Mouse (Mus musculus) adipocyte (in vitro differentiated cells): ENCODE measurements around the gene Prrg1.
"Not testable (repeated sequence)": the region's sequence is repeated elsewhere in the genome, so short reads cannot be mapped to it uniquely, and the experiment has no call there.

Source experiments
- DNase-seq: peaks from one replicate; pipeline ENCODE4 v3.0.0-alpha.2; 2016; ENCODE audit warnings: low spot score

Prrg1 gene

DNA sequence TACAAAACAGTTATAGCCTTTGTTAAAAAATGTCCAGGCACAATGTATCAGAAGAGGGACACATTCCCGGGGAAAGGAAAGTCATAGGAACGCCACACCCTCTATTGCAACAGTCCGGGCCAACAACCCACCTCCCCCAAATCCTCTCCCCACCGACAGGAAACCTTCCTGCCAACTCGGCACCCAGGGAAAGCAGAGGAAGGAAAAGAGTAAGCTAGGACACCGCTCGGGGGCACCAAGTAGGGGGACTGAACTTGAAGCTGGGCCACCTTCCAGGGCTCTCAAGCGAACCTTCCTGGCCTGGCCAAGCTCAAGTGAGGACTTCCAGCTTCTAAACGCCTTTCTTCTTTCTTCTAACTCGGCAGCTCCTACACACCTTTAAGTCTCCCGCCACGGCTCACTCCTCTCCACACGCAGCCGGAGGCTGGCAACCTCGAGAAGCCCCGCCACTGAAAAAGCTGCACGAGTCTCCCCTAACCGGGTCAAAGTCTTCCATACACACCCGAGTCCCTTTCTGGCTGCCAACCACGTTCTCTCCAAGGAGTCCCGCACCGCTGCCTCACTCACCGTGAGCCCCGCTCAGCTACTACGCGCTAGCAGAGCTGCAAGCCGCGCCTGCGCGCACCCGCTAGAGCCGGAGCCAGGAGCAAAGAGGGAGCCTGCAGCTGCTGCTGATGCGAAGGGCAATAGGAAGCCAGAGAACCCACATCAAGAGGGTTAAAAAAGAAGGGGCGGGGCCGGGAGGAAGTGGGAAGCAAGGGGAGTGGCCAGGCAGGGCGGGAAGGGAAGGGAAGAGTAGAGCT is at the start of gene Prrg1:
Prrg1 (minus strand) TSS at position 695 of the 803 bp plus-strand sequence.
- peak; percentile 86 for DNase-seq

DNA sequence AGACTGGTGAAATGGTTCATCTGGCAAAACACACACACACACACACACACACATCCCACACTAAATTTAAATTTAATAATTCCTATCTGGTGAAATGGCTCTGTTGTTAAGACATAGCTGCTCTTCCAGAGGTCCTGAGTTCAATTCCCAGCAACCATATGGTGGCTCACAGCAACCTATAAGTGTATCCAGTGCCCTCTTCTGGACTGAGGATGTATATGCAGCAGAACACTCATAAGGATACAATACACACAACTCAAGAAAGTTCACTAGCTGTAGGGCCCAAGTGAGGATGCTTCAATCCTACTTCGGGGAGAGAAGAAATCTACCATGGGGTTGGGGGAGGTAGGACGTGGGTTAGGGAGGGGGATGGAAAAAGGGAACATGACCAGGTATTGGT is 22.1 kb upstream of the Prrg1 start:
- DNase-seq, result no peak

DNA sequence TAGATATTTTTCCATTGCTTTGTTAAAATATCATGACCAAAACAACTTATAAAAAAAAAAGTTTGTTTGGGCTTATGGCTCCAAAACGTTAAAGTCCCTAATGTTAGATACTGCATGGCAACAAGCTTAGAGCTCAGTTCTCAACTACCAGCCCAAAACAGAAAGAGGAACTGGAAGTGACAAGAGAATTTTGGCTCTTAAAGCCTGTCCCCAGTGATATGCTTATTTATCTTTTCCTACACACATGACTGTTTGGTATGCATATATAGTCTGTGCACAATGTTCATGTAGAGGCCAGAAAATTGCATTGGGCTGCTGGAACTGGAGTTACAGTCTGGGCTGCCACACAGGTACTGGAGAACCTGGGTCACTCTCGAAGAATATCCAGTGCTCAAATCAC is 9.4 kb upstream of the Prrg1 start:
- DNase-seq, result no peak

DNA sequence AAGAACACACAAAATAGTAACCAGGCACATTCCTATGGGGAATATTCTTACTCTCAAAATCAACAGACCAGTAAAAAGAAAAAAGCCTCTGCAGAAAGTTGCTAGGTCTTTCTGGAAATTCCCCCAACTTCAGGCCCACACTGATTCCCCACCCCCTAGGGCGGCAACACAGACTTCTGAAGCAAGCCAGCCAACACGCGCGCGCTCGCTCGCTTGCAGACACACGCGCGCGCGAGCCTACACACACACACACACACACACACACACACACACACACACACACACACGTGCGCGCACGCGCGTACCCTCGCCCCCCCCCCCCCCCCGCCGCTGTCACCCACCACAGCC is 868 bp downstream of the Prrg1 start:
- peak; percentile 65 for DNase-seq

DNA sequence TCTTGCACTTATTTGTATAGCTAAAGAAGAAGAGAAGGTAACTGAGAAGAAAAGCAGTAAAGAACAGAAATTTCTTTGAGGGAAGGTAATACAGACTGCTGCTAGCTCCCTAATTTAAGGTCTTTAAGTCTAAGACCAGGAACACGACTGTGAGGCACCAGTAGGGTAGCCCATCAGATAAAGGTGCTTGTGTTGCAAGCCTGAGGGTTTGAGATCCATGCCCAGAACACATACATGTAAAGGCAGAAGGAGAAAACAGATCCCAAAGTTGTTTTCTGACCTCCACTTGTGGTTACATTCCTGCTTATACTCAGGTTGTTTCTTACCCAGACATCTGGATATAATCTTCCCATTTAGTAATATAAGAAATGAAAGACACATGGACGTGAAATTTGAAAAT is 20.2 kb downstream of the Prrg1 start:
- no peak for DNase-seq

DNA sequence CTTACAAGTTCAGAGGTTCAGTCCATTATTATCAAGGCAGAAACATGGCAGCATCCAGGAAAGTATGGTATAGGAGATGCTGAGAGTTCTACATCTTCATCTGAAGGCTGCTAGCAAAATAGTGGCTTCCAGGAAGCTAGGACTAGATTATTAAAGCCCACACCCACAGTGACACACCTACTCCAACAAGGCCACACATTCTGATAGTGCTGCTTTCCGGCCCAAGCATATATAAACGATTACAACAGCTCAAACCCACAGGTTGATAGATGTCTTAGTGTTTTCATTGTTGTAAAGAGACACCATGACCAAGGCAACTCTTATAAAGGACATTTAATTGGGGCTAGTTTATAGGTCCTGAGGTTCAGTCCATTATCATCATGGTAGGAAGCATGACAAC is 30.3 kb downstream of the Prrg1 start:
- no peak for DNase-seq

DNA sequence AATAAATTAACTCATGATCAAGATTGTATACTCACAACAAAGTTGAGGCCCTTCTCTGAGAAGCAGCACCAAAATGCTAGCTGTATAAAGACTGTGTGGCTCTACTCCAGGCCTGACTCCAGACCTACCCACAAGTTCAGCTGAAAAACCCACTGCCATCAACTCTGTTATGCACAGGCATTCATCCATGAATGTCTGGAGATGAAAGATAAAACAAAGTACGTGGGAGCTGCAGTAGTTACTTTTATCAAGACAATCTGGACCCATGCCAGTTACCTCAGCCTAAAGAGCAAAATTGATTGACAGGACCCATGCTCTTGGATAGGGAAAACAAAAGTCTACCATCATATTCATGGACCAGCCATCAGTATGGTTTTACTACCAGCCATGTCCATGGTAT is 31.0 kb downstream of the Prrg1 start:
- no peak for DNase-seq

DNA sequence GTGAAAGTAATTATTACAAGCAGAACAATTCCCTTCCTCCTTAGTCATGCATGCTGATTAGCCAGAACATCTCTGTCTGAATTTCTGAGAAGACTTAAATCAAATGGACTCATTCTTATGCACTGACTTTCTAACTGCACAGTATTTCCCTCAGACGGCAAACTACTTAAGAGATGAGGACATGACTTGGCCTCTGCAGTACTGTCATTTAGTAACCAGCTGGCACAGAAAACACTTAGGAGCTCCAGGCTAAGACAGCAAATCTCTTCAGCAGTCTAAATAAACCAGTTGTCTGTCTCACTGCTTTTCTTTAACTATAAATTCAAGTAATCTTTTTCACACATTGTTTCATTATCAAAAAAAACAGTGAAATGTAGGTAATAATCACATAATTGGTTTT is 36.0 kb downstream of the Prrg1 start:
- peak; percentile 73 for DNase-seq

DNA sequence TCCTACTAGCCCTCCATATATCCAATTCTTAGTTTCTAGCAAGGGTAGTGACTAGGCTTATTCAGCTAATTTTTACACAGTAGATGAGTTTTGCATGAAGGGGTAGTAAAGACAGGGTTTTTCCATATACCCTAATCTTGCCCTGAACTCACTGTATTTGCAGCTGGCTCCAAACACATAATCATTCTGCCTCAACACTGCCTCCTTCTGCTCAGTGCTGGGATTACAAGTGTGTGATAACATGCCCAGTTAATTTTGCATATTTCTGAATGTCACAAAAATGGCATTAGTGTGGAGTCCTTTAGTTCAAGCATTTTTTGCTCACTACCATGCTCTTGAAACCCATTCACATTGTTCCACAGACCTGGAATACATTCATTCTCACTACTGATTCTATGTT is 44.0 kb downstream of the Prrg1 start:
- peak; percentile 31 for DNase-seq

DNA sequence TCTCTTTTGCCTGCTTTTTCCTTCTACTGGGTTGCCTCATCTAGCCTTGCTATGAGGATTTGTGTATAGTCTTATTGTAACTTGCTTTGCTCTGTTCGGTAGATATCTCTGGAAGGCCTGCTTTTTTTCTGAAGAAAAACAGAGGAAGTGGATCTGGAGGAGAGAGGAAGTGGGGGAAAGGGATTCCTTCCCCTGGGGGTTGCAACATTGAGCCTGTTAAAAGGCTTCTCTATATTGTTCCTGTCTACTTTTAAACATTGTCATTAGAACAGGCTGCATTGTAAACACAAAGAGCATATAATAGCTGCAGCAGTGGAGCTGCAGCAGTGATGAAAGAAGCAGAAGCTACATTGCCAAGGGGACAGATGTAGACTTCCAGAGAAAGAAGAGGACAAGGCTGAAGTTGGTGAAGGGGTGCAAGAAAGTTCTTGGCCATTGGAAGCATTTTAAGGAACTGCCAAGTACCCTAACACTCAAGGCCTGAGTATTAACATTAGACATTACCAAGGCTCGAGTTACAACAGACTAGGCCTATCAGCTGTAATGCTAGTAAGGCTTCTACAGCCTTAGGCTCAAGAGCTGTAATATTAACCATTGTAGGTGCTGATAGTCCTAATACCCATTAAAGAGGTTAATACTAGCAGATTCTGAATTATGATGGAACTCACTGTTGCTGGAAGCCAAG is 44.9 kb downstream of the Prrg1 start:
- DNase-seq, result peak; percentile 53

DNA sequence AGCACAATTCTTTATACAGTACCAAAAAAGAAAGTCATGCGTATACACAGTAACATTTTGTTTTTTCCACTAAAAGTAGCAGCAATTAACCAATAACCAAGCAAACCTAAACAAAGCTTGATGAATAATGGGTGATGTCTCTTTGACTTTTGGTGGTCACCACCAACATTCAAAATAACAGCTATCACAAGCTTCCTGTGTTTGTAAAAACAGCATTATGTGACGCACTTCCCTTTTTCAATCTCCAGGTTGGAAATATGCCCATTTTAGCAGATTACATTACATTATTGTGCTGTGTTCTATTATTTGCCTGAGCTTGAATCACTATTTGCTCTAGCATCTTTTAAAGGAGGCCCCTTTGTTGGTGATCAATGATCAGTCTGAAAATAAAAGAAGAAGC is 65.4 kb downstream of the Prrg1 start:
- DNase-seq, result no peak

DNA sequence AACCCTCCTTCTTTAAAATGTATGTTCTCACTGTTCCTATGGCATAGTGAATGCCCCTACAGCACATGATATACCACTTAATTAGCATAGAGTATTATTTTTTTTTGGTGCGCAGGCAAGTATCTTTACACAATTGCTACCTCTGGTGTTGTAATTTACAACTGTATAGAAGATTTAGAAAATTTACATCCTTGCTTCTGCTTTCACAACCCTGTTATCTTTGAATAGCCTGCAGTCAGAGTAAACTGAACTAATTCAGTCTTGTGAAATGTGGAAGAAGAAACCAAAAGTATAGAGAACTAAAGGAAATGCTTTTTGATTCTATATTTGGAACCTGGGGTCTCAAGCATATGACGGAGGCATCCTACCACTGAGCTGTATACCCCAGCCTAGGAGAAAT is 100.7 kb downstream of the Prrg1 start:
- no peak for DNase-seq

DNA sequence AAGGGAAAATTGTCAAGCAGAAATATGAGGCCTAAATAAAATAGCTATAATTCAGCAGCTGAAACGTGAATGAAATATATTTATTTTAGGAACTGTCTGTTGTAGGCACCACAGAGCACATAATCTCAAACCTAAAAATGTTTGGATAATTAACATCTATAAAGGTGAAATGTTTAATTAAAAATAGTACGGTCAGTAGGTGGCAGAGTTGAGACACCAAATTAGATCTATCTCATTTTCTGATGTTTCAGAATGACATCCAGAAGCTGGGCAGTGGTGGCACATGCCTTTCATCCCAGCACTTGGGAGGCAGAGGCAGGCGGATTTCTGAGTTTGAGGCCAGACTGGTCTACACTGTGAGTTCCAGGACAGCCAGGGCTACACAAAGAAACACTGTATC is 104.0 kb downstream of the Prrg1 start:
- peak; percentile 47 for DNase-seq

DNA sequence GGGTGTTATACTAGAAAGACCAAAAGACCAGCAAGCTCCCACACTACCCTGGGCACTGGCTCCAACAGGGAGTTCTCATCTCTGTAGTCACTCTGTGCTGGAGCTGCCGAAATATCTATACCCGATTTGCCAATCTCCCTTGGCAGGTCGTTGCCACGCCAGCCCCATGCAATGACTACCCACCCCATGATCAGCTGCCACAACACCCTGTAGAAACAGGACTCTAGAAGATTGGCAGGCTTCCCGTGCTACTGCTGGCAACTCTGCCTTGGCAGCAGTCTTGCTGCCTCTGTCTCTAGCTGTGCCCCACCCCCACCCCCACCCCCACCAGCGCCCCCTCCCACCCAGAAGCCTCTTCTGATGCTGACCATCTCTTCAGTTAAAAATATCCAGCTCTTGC is 149.3 kb downstream of the Prrg1 start:
- peak; percentile 23 for DNase-seq

DNA sequence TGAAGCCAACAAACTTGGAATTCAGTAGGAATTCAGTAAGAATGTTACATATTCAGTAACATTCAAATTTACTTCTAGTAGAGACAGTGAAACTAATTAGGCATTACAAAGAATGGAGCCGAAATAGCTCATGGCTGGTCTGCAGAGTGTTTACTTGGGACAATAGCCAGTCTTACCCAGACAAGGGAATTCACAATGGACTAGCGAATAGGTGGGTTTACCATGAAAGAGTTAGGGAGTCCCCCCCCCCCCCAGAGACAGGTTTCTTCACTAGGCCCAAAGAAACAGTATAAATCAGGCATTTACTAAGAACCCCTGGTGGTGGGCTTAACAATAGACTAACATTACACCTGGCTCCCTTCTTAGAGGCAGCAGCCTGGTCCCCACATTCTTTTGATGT is 180.3 kb downstream of the Prrg1 start:
- DNase-seq, result not testable (repeated sequence)
